Mouse (Mus musculus) heart, adult 8-10 months (tissue): ENCODE data around the gene Igsf3. TPM values are rescaled to one million over a fixed set of nuclear protein-coding genes. Genes with fewer than 3 reads are reported as not detected.
A peak's percentile ranks its signal among the peaks of the same experiment; 100 is the strongest.

Source experiments
- DNase-seq: peaks from one replicate; pipeline ENCODE4 v3.0.0; 2022; ENCODE audit warnings: low spot score
- total RNA-seq, 4 experiments: library from RNA; stranded (reverse); gene quantifications; 2 replicates each; pipeline ENCODE4 v1.2.4; 2022

The Igsf3 gene
- 10 to 100 TPM; 10.1 to 12.3 (median 12.0) TPM for total RNA-seq

GRCm38 (mm10) chr3:101376538-101377247 lies at the start of gene Igsf3:
TSS of gene Igsf3 (plus strand) at chr3:101377083.
- peak; percentile 56 for DNase-seq

- DNase-seq, result no peak
Measured at GRCm38 (mm10) chr3:101327248-101327647, 49.6 kb upstream of the Igsf3 start.

DNA sequence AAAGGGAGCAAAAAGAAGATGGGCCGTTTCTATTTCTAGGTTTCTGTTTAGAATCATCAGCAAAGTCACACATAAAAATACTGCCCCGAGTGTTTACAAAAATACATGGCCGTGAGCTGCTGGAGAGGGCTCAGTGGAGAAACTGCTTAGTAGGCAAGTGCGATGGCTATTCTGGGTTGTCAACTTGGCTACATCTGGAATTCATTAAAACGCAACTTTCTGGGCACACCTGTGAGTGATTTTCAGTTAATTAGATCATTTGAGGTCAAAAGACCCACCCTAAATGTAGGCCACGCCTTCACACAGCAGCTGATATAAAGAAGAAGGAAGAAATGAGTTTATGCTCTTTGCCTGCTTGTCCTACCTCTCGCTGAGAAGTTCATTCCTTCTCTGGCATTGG lies 48.3 kb upstream of the Igsf3 start:
- DNase-seq, result no peak

GRCm38 (mm10) chr3:101343199-101343924 lies 33.5 kb upstream of the Igsf3 start:
- no peak for DNase-seq

DNA sequence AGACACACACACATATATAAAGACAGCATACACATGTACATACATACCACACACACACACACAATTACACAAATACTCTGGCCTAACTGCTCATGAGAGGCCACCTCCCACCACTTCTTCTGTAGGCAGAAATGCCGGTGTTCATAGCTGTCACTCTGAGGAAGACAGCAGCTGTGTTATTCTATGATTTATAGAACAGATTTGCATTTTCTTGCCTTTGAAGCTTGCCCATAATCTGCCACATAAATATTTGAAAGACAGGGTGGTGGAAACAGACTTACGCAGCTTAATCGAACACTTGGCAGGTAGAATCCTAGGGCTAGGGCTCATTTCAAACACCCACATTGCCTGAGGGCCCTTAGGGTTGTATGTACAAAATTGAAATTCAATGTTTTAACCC lies 32.6 kb upstream of the Igsf3 start:
- DNase-seq, result no peak

DNA sequence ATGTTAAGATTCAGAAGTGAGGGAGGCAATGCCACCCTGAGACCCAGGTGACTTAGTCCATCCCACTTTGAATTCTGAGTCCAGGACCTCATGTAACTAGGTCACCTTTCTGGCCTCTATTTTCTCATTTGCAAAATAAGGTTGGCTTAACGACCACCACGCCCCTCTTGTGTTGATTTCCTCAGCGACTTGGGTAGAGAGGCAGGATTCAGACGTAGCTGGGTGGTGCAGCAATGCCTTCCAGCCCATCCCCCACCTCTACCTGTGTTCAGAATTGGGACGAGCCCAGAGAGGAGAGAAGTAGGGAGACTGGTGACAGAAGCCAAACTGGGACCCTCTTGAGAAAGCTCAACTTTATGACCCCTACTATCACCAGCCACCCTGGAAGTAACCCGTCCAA lies 31.6 kb upstream of the Igsf3 start:
- no peak for DNase-seq

DNA sequence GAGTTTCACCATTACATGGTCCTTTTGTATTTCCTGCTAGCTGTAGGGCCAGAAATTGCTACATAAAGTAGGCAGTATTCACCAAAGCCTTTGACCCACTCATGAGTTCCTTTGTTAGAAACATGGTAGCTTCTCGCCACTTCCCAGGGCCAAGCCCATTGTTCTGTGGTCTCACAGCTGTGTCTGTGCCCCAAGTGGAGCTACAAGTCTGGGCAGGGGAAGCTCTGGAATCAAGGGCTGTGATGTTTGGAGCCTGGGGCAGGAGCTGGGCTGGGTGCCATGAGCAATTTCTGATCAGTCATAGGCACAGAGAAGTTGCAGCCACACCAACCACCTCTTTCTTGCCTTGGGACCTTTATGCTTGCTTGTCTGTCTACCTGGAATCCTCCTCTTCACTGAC lies 30.1 kb upstream of the Igsf3 start:
- no peak for DNase-seq

- no peak for DNase-seq
Measured at GRCm38 (mm10) chr3:101348501-101349161, 28.3 kb upstream of the Igsf3 start.

GRCm38 (mm10) chr3:101349542-101350307 lies 27.2 kb upstream of the Igsf3 start:
- no peak for DNase-seq

DNA sequence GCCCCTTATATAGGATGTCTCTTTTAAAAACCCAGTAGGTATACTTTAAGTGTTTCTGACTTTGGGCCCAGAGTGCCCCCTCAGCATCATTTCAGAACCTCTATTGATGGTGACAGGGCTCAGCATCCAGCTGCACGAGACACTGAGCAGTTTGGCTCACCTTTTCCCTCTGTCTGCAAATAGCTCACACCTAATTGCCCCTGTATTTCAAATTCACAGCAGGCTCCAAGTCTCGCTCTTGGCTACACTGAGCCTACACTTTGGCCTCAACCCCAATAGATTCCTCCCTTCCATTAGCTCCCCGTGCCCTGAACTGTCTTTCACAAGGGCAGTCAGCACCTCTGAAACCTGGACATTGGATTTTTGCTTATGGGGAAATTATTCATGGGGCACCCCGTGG lies 26.5 kb upstream of the Igsf3 start:
- DNase-seq, result no peak

GRCm38 (mm10) chr3:101354490-101354889 lies 22.4 kb upstream of the Igsf3 start:
- DNase-seq, result peak; percentile 26

DNA sequence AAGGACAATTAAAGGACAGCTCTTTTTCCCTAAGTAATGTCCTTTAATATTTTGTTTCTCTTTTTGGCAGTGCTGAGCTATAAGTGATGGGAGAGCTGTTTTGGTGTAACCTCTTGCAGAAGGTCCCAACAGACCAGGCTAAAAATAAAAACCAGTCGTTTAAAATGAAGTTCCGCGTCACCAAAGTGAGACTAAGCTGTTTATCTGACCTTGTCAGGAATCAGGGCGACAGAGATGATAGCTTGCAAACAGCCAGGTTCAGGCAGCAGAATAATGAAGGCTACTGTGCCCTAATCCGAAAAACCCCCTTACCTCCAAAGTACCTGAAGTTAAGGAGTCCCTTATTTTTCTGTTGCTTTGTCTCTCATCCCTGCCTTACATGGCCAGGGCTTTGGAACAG lies 21.2 kb upstream of the Igsf3 start:
- DNase-seq, result no peak

- DNase-seq, result no peak
Measured at GRCm38 (mm10) chr3:101356583-101357553, 20.0 kb upstream of the Igsf3 start.

DNA sequence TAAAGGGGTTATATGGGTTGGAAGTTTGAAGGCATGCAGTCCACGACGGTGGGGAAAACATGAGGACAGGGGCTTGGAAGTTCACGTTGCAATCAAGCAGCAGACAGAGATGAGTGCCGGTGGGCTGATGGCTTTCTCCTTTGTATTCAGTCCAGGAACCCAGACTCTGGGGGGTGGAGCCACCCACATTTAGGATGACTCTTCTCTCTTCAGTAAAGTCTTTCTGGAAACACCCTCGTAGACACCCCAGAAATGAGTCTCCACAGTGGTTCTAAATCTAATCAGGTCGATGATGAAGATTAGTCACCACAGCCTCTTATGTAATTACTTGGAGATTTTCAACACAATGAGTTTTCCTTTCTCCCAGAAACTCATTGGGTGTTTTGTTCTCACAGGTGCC lies 16.1 kb upstream of the Igsf3 start:
- no peak for DNase-seq

- no peak for DNase-seq
Measured at GRCm38 (mm10) chr3:101362391-101362790, 14.5 kb upstream of the Igsf3 start.

DNA sequence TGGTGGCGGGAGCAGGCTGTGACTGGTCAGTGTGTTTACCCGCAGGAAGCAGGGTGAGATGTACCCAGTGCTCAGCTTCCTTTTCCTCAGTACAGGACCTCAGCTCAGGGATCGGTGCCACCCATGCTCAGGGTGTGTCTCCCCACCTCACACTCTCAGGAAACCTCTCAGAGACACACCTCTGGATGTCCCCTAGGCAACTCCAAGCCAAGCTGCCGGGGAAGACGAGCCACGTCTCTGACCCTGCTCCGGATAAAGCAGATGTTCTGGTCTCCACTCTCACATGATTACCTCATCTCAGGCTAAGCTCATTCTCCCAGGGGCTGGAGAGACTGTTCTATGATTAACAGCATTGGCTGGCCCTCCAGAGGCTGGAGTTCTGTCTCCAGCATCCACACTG lies 13.3 kb upstream of the Igsf3 start:
- DNase-seq, result peak; percentile 38

DNA sequence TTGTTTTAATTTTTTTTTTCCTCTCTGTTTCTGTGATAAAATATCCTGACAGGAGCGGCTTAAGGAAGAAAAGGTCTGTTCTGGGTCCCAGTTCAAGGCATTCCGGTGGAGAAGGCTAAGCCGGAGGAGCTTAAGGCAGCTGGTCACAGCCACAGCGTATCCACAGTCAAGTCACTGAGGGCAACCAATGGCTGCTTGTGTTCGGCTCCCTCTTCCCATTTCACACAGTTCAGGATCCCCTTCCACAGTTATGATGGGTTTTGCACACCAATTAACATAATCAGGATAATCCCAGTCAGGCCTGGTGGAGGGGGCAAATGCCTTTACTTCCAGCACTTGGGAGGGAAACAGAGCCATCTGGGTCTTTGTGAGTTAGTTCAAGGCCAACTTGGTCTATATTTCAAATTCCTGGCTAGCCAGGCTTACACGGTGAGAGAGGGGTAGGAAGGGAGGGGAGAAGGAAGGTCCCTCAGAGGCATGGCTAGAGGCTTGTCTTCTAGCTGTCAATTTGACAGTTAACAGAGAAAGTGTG lies 11.7 kb upstream of the Igsf3 start:
- no peak for DNase-seq

DNA sequence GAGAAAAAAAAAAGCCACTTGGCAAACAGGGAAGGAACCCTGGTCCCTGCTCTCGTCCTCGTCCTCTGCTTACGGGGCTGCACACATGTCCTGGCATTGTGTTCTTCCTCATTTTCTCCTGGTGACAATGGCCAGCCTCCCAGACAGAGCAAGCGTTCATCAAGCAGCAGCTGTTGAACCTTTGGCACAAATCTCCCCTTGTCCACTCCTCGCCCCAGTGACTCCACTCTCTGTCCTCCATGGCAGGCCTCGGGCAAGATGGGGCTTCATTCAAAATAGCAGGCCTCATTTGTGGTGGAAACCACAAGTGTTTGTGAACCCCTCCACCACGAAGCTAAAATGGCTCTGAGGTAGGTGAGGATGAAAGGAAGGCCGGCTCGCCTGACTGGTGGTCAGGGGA lies 11.0 kb upstream of the Igsf3 start:
- DNase-seq, result no peak

- DNase-seq, result no peak
Measured at GRCm38 (mm10) chr3:101367372-101367771, 9.5 kb upstream of the Igsf3 start.

DNA sequence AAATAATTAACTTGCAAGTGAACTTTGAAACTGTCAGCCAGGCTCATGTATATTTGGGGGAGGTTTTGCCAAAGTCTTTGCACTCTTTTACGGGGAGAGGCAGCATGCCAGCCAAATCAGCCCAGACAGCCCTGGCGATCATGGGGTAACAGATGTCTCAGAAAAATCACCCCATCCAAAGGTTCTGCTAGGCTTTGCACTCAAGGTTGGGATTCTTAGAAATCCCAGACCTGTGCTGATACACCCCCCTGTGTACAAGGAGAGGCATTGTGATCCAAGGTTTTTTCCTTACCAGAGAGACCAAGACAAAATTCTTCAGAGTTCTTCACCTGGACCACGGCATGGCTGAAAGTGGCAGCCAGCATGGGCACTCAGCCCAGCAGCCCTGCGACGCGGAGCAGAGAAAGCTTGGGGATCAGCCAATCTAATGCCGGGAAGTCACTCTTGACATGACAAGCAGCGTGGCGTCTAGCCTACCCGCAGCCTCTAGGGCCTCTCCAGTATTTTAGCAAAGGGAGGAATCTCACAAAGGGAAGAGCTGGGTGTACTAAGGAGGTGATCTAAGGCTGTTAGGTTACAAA lies 7.5 kb upstream of the Igsf3 start:
- DNase-seq, result no peak
